Mouse (Mus musculus) embryonic facial prominence, embryonic 14.5 days (tissue): Measurements from ENCODE around the gene Fibp. TPM values are rescaled to one million over a fixed set of nuclear protein-coding genes. Genes with fewer than 3 reads are reported as not detected.

Experiments
- ATAC-seq: fragments of 200-750 bp; cut with Nextera tagmentation; 2 replicates; pipeline ENCODE4 v1.8.0; 2017; ENCODE audit warnings: low read depth, moderate number of reproducible peaks, moderate TSS enrichment
- DNase-seq: peaks from one replicate; pipeline ENCODE4 v3.0.0-alpha.2; 2015; ENCODE audit warnings: low spot score
- H3K27ac ChIP-seq: fragments of 300-500 bp; sonication (generic); replicated peaks from 2 replicates; pipeline ENCODE4 v1.5.1; 2014; ENCODE audit warnings: low read depth, mild to moderate bottlenecking, low read length, moderate library complexity
- H3K27me3 ChIP-seq: fragments of 300-500 bp; sonication (generic); replicated peaks from 2 replicates; pipeline ENCODE4 v1.6.1; 2014; ENCODE audit warnings: low read length; ENCODE audit not compliant: control insufficient read depth, insufficient read depth
- H3K36me3 ChIP-seq: fragments of 300-500 bp; sonication (generic); 2 replicates; pipeline ENCODE4 v1.6.1; 2014; ENCODE audit warnings: low read length, mixed read lengths; ENCODE audit not compliant: control insufficient read depth, insufficient read depth
- H3K4me1 ChIP-seq: fragments of 300-500 bp; sonication (generic); 2 replicates; pipeline ENCODE4 v1.6.1; 2014; ENCODE audit warnings: antibody characterized with exemption, low read length; ENCODE audit not compliant: control insufficient read depth, insufficient read depth
- H3K4me2 ChIP-seq: fragments of 300-500 bp; sonication (generic); 2 replicates; pipeline ENCODE4 v1.6.1; 2014; ENCODE audit warnings: low read depth, mild to moderate bottlenecking, low read length, moderate library complexity, mixed read lengths
- H3K4me3 ChIP-seq: fragments of 300-500 bp; sonication (generic); 2 replicates; pipeline ENCODE4 v1.5.1; 2014; ENCODE audit warnings: low read depth, mild to moderate bottlenecking, low read length
- H3K9ac ChIP-seq: fragments of 300-500 bp; sonication (generic); 2 replicates; pipeline ENCODE4 v1.6.1; 2014; ENCODE audit warnings: low read depth, mild to moderate bottlenecking, low read length, moderate library complexity, mixed read lengths
- H3K9me3 ChIP-seq: fragments of 300-500 bp; sonication (generic); 2 replicates; pipeline ENCODE4 v1.6.1; 2016; ENCODE audit warnings: low read length; ENCODE audit not compliant: control insufficient read depth
- WGBS: fragments of 180-500 bp; shearing (Covaris S2); extraction: QIAGEN DNeasy Blood & Tissue Kit; methylation state at CpG from one replicate; pipeline ENCODE4 v1.1.7; 2014; 5-methylcytosine and 5-hydroxymethylcytosine counted together
- polyA plus RNA-seq: library from polyadenylated mRNA; unstranded; fragments of >200 nt; fragmentation: Nextera tagmentation; extraction: Ambion mirVana; gene quantifications from 2 replicates; pipeline ENCODE4 v1.2.1, GENCODE M21; 2014

Gene Fibp
- polyA plus RNA-seq, 1 experiment from 2014 or later: 75.0 TPM

GRCm38 (mm10) chr19:5456241-5456921, 4.0 kb upstream of the Fibp start:
- Histone ChIP-seq H3K4me2 (peak overlapping the region; percentile 100), H3K9me3 (no peaks in the 10 kb centered on the region), H3K4me3 (peak overlapping the region; percentile 82), H3K4me1 (peaks cover 23% of the 10 kb centered on the region), H3K27me3 (no peaks in the 10 kb centered on the region), H3K27ac (peak overlapping the region; percentile 87), H3K36me3 (peaks cover 9% of the 10 kb centered on the region), H3K9ac (peak overlapping the region; percentile 76)
- DNase-seq (peak; percentile 29), ATAC-seq (no peak)
- 3% methylated on average over 22 of the region's 26 CpGs for WGBS

- 0% methylated on average over 40 of the region's 70 CpGs for WGBS
- Histone ChIP-seq H3K9me3 (no peaks in the 10 kb centered on the region), H3K4me1 (peaks cover 25% of the 10 kb centered on the region), H3K36me3 (peaks cover 9% of the 10 kb centered on the region), H3K27ac (peak overlapping the region; percentile 87), H3K27me3 (no peaks in the 10 kb centered on the region), H3K4me3 (peak overlapping the region; percentile 82), H3K9ac (peak overlapping the region; percentile 76), H3K4me2 (peak overlapping the region; percentile 100)
- DNase-seq: peak; percentile 97
- peak; percentile 95 for ATAC-seq
Observed at GRCm38 (mm10) chr19:5456922-5457745, 3.3 kb upstream of the Fibp start.

DNA sequence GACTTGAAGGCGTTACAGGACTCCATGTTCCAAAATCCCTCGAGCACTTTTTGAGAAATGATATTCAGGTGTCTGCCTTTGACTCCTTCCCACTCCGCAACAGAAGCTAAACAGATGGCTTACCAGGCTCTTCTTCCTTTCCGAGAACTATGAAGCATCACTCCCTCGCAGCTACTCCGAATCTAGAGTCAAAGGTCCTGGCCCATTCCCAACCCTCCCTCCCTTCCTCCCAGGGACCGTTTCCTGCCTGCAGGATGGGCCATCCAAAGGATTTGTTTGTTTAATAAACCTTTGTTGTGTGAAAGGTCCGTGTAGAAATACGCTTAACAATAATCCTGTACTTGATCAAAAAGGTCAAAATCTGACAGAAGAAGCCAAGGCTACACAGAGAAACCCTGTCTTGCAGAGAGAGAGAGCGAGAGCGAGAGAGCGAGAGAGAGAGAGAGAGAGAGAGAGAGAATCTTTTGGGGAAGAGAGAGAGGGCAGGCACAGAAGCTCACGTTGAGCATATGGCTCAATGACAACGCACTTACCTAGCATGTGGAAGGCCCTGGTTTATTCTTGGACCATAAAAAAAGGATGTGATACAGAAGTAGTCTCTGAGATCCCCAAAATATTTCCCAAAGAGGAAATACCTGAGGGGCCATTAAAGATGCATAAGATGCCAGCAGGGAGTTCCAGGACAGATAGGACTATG, 2.5 kb upstream of the Fibp start, which contains the start of gene Ccdc85b:
TSS of gene Ccdc85b (minus strand) at position 149 of the 697 bp plus-strand sequence.
- peak within 1 kb of the TSS; percentile 87 for H3K27ac ChIP-seq
- H3K9ac ChIP-seq: peak within 1 kb of the TSS; percentile 76
- peak within 1 kb of the TSS; percentile 100 for H3K4me2 ChIP-seq
- ATAC-seq (no peak), DNase-seq (no peak)
- H3K4me1 ChIP-seq: peaks cover 25% of the 10 kb centered on the region
- 15% methylated on average over 14 of the region's 14 CpGs for WGBS
- H3K9me3 ChIP-seq: no peaks in the 10 kb centered on the region
- H3K4me3 ChIP-seq: peak within 1 kb of the TSS; percentile 82
- peaks cover 14% of the 10 kb centered on the region for H3K36me3 ChIP-seq
- no peaks in the 10 kb centered on the region for H3K27me3 ChIP-seq

- H3K27ac ChIP-seq: no peak overlapping the region
- peaks cover 25% of the 10 kb centered on the region for H3K4me1 ChIP-seq
- H3K36me3 ChIP-seq: peaks cover 22% of the 10 kb centered on the region
- H3K4me3 ChIP-seq: no peak overlapping the region
- H3K4me2 ChIP-seq: no peak overlapping the region
- H3K9ac ChIP-seq: no peak overlapping the region
- H3K9me3 ChIP-seq: no peaks in the 10 kb centered on the region
- no peaks in the 10 kb centered on the region for H3K27me3 ChIP-seq
- 70% methylated on average over 7 of the region's 7 CpGs for WGBS
- DNase-seq (no peak), ATAC-seq (no peak)
Observed at GRCm38 (mm10) chr19:5459019-5459418, 1.4 kb upstream of the Fibp start.

GRCm38 (mm10) chr19:5459896-5460295, 519 bp upstream of the Fibp start:
- WGBS: 33% methylated on average over 3 of the region's 3 CpGs
- peak overlapping the region; percentile 71 for H3K9ac ChIP-seq
- DNase-seq: no peak
- ATAC-seq: no peak
- peaks cover 27% of the 10 kb centered on the region for H3K4me1 ChIP-seq
- no peaks in the 10 kb centered on the region for H3K27me3 ChIP-seq
- peaks cover 21% of the 10 kb centered on the region for H3K36me3 ChIP-seq
- H3K27ac ChIP-seq: no peak overlapping the region
- H3K9me3 ChIP-seq: no peaks in the 10 kb centered on the region
- H3K4me2 ChIP-seq: peak overlapping the region; percentile 96
- H3K4me3 ChIP-seq: peak overlapping the region; percentile 68

DNA sequence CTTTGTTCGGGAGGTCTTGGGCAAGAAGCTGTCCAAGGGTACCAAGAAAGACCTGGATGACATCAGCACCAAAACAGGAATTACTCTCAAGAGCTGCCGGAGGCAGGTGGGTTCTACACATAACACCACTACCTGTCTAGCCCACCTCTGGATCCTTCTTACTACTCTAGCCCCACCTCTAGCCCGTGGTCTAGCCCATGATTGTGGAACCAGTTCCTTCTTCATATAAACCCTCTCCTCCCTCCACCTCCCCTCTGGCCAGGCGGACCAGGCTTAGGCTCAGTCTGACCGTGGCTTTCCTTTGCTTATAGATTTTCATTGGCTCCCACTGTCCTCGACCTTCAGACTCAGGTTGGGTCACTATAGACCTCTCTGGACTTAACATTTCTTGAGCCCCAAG, 996 bp downstream of the Fibp start:
- ATAC-seq: no peak

GRCm38 (mm10) chr19:5463212-5463611, 2.8 kb downstream of the Fibp start:
- ATAC-seq: no peak
- WGBS: 83% methylated on average over 9 of the region's 9 CpGs
- no peak overlapping the region for H3K27ac ChIP-seq
- peaks cover 13% of the 10 kb centered on the region for H3K4me1 ChIP-seq
- H3K9me3 ChIP-seq: no peaks in the 10 kb centered on the region
- H3K9ac ChIP-seq: no peak overlapping the region
- peaks cover 53% of the 10 kb centered on the region for H3K36me3 ChIP-seq
- H3K27me3 ChIP-seq: no peaks in the 10 kb centered on the region
- H3K4me3 ChIP-seq: no peak overlapping the region
- no peak for DNase-seq
- no peak overlapping the region for H3K4me2 ChIP-seq

More for the DNA sequence above, 996 bp downstream of the Fibp start:
- Histone ChIP-seq H3K9ac (peak overlapping the region; percentile 71), H3K27ac (no peak overlapping the region), H3K4me2 (peak overlapping the region; percentile 96), H3K36me3 (peaks cover 36% of the 10 kb centered on the region), H3K4me1 (peaks cover 16% of the 10 kb centered on the region), H3K27me3 (no peaks in the 10 kb centered on the region), H3K9me3 (no peaks in the 10 kb centered on the region), H3K4me3 (peak overlapping the region; percentile 68)
- 82% methylated on average over 6 of the region's 6 CpGs for WGBS
- DNase-seq: no peak

GRCm38 (mm10) chr19:5463791-5464562, 3.6 kb downstream of the Fibp start:
- peak; percentile 73; the same call in 1 of the 2 replicates for ATAC-seq
- H3K36me3 ChIP-seq: peaks cover 53% of the 10 kb centered on the region
- H3K9ac ChIP-seq: peak overlapping the region; percentile 59

More at GRCm38 (mm10) chr19:5463791-5464562, 3.6 kb downstream of the Fibp start:
- DNase-seq: peak; percentile 86
- WGBS: 35% methylated on average over 15 of the region's 15 CpGs
- H3K9me3 ChIP-seq: no peaks in the 10 kb centered on the region
- peak overlapping the region; percentile 46 for H3K4me2 ChIP-seq
- 0 out of 2 replicates have a peak overlapping the region, but pooled peaks have one; percentile 42 for H3K27ac ChIP-seq
- H3K27me3 ChIP-seq: no peaks in the 10 kb centered on the region
- peaks cover 13% of the 10 kb centered on the region for H3K4me1 ChIP-seq
- peak overlapping the region; percentile 23 for H3K4me3 ChIP-seq
